Mouse (Mus musculus) T-helper 2 cell (primary cell): ENCODE measurements around the gene Ror2.

Experiments
- in situ Hi-C: fragments of 300-600 bp; cut with MboI, MseI; formaldehyde crosslinking; loops from one replicate; pipeline ENCODE4 v1.15.1; 2025; ENCODE audit warnings: high pct_unique_total_duplicates

Gene Ror2

GRCm38 (mm10) chr13:53140298-53140697 is 145.6 kb downstream of the Ror2 start:
- in situ Hi-C loops = no loop called here

- in situ Hi-C loops = no loop called here
Measured at GRCm38 (mm10) chr13:53130567-53130966, 155.4 kb downstream of the Ror2 start.

GRCm38 (mm10) chr13:53130032-53130431 is 155.9 kb downstream of the Ror2 start:
- in situ Hi-C loops = no loop called here

- in situ Hi-C loops = no loop called here
Measured at GRCm38 (mm10) chr13:53125627-53126026, 160.3 kb downstream of the Ror2 start.

GRCm38 (mm10) chr13:53122085-53122484 is 163.8 kb downstream of the Ror2 start:
- in situ Hi-C loops = no loop called here

GRCm38 (mm10) chr13:53120906-53121305 is 165.0 kb downstream of the Ror2 start:
- in situ Hi-C loops = no loop called here

GRCm38 (mm10) chr13:53119586-53120426 is 166.1 kb downstream of the Ror2 start:
- in situ Hi-C loops = loop anchor here (10.0 kb wide), 1 partner anchor 235 kb away; no protein-coding TSS in a partner anchor

GRCm38 (mm10) chr13:53118398-53118797 is 167.5 kb downstream of the Ror2 start:
- in situ Hi-C loops = loop anchor here (10.0 kb wide), 1 partner anchor 236 kb away; no protein-coding TSS in a partner anchor

GRCm38 (mm10) chr13:53117921-53118320 is 168.0 kb downstream of the Ror2 start:
- in situ Hi-C loops = loop anchor here (10.0 kb wide), 1 partner anchor 237 kb away; no protein-coding TSS in a partner anchor

GRCm38 (mm10) chr13:53110249-53110578 is 175.7 kb downstream of the Ror2 start:
- in situ Hi-C loops = loop anchor here (5.0 to 10.0 kb wide), 2 partner anchors 245 to 322 kb away; no protein-coding TSS in a partner anchor

GRCm38 (mm10) chr13:53109560-53110248 is 176.2 kb downstream of the Ror2 start:
- in situ Hi-C loops = loop anchor here (5.0 to 10.0 kb wide), 2 partner anchors 245 to 323 kb away; no protein-coding TSS in a partner anchor

- in situ Hi-C loops = no loop called here
Measured at GRCm38 (mm10) chr13:53106676-53107075, 179.2 kb downstream of the Ror2 start.

GRCm38 (mm10) chr13:53099771-53100682 is 185.9 kb downstream of the Ror2 start:
- in situ Hi-C loops = no loop called here

GRCm38 (mm10) chr13:53096615-53097014 is 189.3 kb downstream of the Ror2 start:
- in situ Hi-C loops = no loop called here

- in situ Hi-C loops = no loop called here
Measured at GRCm38 (mm10) chr13:53095222-53095621, 190.7 kb downstream of the Ror2 start.

GRCm38 (mm10) chr13:53094658-53095057 is 191.3 kb downstream of the Ror2 start:
- in situ Hi-C loops = loop anchor here (5.0 kb wide), 1 partner anchor 437 kb away; no protein-coding TSS in a partner anchor

GRCm38 (mm10) chr13:53093407-53093806 is 192.5 kb downstream of the Ror2 start:
- in situ Hi-C loops = loop anchor here (5.0 kb wide), 1 partner anchor 436 kb away; no protein-coding TSS in a partner anchor

- in situ Hi-C loops = loop anchor here (5.0 kb wide), 1 partner anchor 79 kb away; no protein-coding TSS in a partner anchor
Measured at GRCm38 (mm10) chr13:53086552-53087282, 199.2 kb downstream of the Ror2 start.

GRCm38 (mm10) chr13:53081846-53082245 is 204.1 kb downstream of the Ror2 start:
- in situ Hi-C loops = no loop called here

GRCm38 (mm10) chr13:53077732-53078345 is 208.1 kb downstream of the Ror2 start:
- in situ Hi-C loops = no loop called here
